Mouse (Mus musculus) kidney, embryonic 14.5 days (tissue): ENCODE data around the gene Odf3. TPM values are rescaled to one million over a fixed set of nuclear protein-coding genes. Genes with fewer than 3 reads are reported as not detected.
A peak's percentile ranks its signal among the peaks of the same experiment; 100 is the strongest.

Experiments used
- ATAC-seq: fragments of 200-750 bp; cut with Nextera tagmentation; 2 replicates; pipeline ENCODE4 v1.8.0; 2017; ENCODE audit warnings: moderate number of reproducible peaks, mild to moderate bottlenecking, moderate TSS enrichment, moderate library complexity; ENCODE audit not compliant: low FRiP score, low TSS enrichment
- H3K27ac ChIP-seq: fragments of 300-500 bp; sonication (generic); 2 replicates; pipeline ENCODE4 v1.5.1; 2014; ENCODE audit warnings: low read depth, mild to moderate bottlenecking, low read length, moderate library complexity, mixed read lengths
- H3K27me3 ChIP-seq: fragments of 300-500 bp; sonication (generic); 2 replicates; pipeline ENCODE4 v1.6.1; 2014; ENCODE audit warnings: mild to moderate bottlenecking, low read length; ENCODE audit not compliant: control insufficient read depth, insufficient read depth
- H3K36me3 ChIP-seq: fragments of 300-500 bp; sonication (generic); 2 replicates; pipeline ENCODE4 v1.6.1; 2014; ENCODE audit warnings: low read length, mixed read lengths; ENCODE audit not compliant: control insufficient read depth, insufficient read depth
- H3K4me1 ChIP-seq: fragments of 300-500 bp; sonication (generic); 2 replicates; pipeline ENCODE4 v1.6.1; 2014; ENCODE audit warnings: low read length, mixed read lengths; ENCODE audit not compliant: control insufficient read depth, insufficient read depth
- H3K4me2 ChIP-seq: fragments of 300-500 bp; sonication (generic); replicated peaks from 2 replicates; pipeline ENCODE4 v1.6.1; 2014; ENCODE audit warnings: low read depth, mild to moderate bottlenecking, low read length
- H3K4me3 ChIP-seq: fragments of 300-500 bp; sonication (generic); 2 replicates; pipeline ENCODE4 v1.5.1; 2014; ENCODE audit warnings: mild to moderate bottlenecking, low read length
- H3K9ac ChIP-seq: fragments of 300-500 bp; sonication (generic); 2 replicates; pipeline ENCODE4 v1.6.1; 2014; ENCODE audit warnings: low read depth, mild to moderate bottlenecking, low read length, moderate library complexity
- H3K9me3 ChIP-seq: fragments of 300-500 bp; sonication (generic); 2 replicates; pipeline ENCODE4 v1.6.1; 2016; ENCODE audit warnings: low read length; ENCODE audit not compliant: control insufficient read depth
- WGBS: fragments of 180-500 bp; shearing (Covaris S2); extraction: QIAGEN DNeasy Blood & Tissue Kit; methylation state at CpG from one replicate; pipeline ENCODE4 v1.1.7; 2014; 5-methylcytosine and 5-hydroxymethylcytosine counted together
- polyA plus RNA-seq: library from polyadenylated mRNA; unstranded; fragments of >200 nt; fragmentation: Nextera tagmentation; extraction: Ambion mirVana; gene quantifications from 2 replicates; pipeline ENCODE4 v1.2.1, GENCODE M21; 2014

Gene Odf3
- polyA plus RNA-seq, 1 experiment from 2014 or later, result not detected

- no peaks in the 10 kb centered on the region; the same call in 1 of the 2 replicates for H3K27me3 ChIP-seq
- ATAC-seq, result no peak
- 50% methylated on average over 5 of the region's 5 CpGs for WGBS
Observed at GRCm38 (mm10) chr7:140839556-140839955, 8.0 kb upstream of the Odf3 start.

GRCm38 (mm10) chr7:140840750-140841735 lies 6.6 kb upstream of the Odf3 start:
- H3K27ac ChIP-seq, result no peak overlapping the region
- no peaks in the 10 kb centered on the region for H3K9me3 ChIP-seq
- H3K9ac ChIP-seq, result no peak overlapping the region
- no peak overlapping the region for H3K4me2 ChIP-seq
- no peaks in the 10 kb centered on the region for H3K36me3 ChIP-seq
- no peaks in the 10 kb centered on the region; the same call in 1 of the 2 replicates for H3K27me3 ChIP-seq
- no peak overlapping the region for H3K4me3 ChIP-seq
- no peaks in the 10 kb centered on the region for H3K4me1 ChIP-seq
- 37% methylated on average over 19 of the region's 19 CpGs for WGBS
- ATAC-seq, result no peak

More at GRCm38 (mm10) chr7:140839556-140839955, 8.0 kb upstream of the Odf3 start:
- Histone ChIP-seq H3K36me3 (no peaks in the 10 kb centered on the region), H3K4me1 (no peaks in the 10 kb centered on the region), H3K9me3 (no peaks in the 10 kb centered on the region), H3K4me3 (no peak overlapping the region), H3K9ac (no peak overlapping the region), H3K27ac (no peak overlapping the region), H3K4me2 (no peak overlapping the region)

- no peak for ATAC-seq
- H3K4me2 ChIP-seq, result no peak overlapping the region
- H3K36me3 ChIP-seq, result no peaks in the 10 kb centered on the region
- no peaks in the 10 kb centered on the region; the same call in 1 of the 2 replicates for H3K27me3 ChIP-seq
- no peaks in the 10 kb centered on the region for H3K9me3 ChIP-seq
- H3K27ac ChIP-seq, result no peak overlapping the region
- no peak overlapping the region for H3K4me3 ChIP-seq
- WGBS, result 79% methylated on average over 7 of the region's 7 CpGs
- H3K9ac ChIP-seq, result no peak overlapping the region
- H3K4me1 ChIP-seq, result no peaks in the 10 kb centered on the region
Observed at GRCm38 (mm10) chr7:140843806-140844205, 3.8 kb upstream of the Odf3 start.

GRCm38 (mm10) chr7:140844905-140845665 lies 2.5 kb upstream of the Odf3 start, which contains the start of gene Scgb1c1:
Scgb1c1 (plus strand) TSS chr7:140845547.
- H3K4me2 ChIP-seq, result no peak within 1 kb of the TSS
- H3K27ac ChIP-seq, result no peak within 1 kb of the TSS
- H3K9ac ChIP-seq, result no peak within 1 kb of the TSS
- no peak within 1 kb of the TSS for H3K4me3 ChIP-seq
- H3K27me3 ChIP-seq, result no peaks in the 10 kb centered on the region; the same call in 1 of the 2 replicates
- no peaks in the 10 kb centered on the region for H3K9me3 ChIP-seq
- H3K4me1 ChIP-seq, result no peaks in the 10 kb centered on the region
- 32% methylated on average over 14 of the region's 14 CpGs for WGBS
- ATAC-seq, result peak; percentile 86
- no peaks in the 10 kb centered on the region for H3K36me3 ChIP-seq

- ATAC-seq, result no peak
- H3K27ac ChIP-seq, result no peak overlapping the region
- WGBS, result 64% methylated on average over 4 of the region's 4 CpGs
Observed at GRCm38 (mm10) chr7:140845683-140846082, 1.9 kb upstream of the Odf3 start.

GRCm38 (mm10) chr7:140846676-140847075 lies 929 bp upstream of the Odf3 start:
- Histone ChIP-seq H3K4me3 (no peak overlapping the region), H3K9me3 (no peaks in the 10 kb centered on the region), H3K36me3 (peaks cover 3% of the 10 kb centered on the region), H3K27ac (no peak overlapping the region), H3K9ac (no peak overlapping the region), H3K4me1 (no peaks in the 10 kb centered on the region), H3K4me2 (no peak overlapping the region), H3K27me3 (no peaks in the 10 kb centered on the region)
- ATAC-seq, result no peak
- WGBS, result 87% methylated on average over 10 of the region's 10 CpGs

More at GRCm38 (mm10) chr7:140845683-140846082, 1.9 kb upstream of the Odf3 start:
- Histone ChIP-seq H3K27me3 (no peaks in the 10 kb centered on the region; the same call in 1 of the 2 replicates), H3K9ac (no peak overlapping the region), H3K4me2 (no peak overlapping the region), H3K9me3 (no peaks in the 10 kb centered on the region), H3K4me3 (no peak overlapping the region), H3K4me1 (no peaks in the 10 kb centered on the region), H3K36me3 (no peaks in the 10 kb centered on the region)

- Histone ChIP-seq H3K27me3 (no peaks in the 10 kb centered on the region), H3K27ac (no peak overlapping the region), H3K9ac (no peak overlapping the region), H3K4me2 (no peak overlapping the region), H3K4me3 (no peak overlapping the region), H3K4me1 (no peaks in the 10 kb centered on the region), H3K36me3 (peaks cover 22% of the 10 kb centered on the region), H3K9me3 (no peaks in the 10 kb centered on the region)
- no peak for ATAC-seq
- WGBS, result 88% methylated on average over 10 of the region's 10 CpGs
Observed at GRCm38 (mm10) chr7:140848591-140848990, 986 bp downstream of the Odf3 start.

- ATAC-seq, result no peak
Observed at GRCm38 (mm10) chr7:140851916-140852315, 4.3 kb downstream of the Odf3 start.

More at GRCm38 (mm10) chr7:140851916-140852315, 4.3 kb downstream of the Odf3 start:
- no peaks in the 10 kb centered on the region for H3K27me3 ChIP-seq
- peaks cover 7% of the 10 kb centered on the region; the same call in 1 of the 2 replicates for H3K4me1 ChIP-seq
- no peaks in the 10 kb centered on the region for H3K9me3 ChIP-seq
- peaks cover 35% of the 10 kb centered on the region for H3K36me3 ChIP-seq
- WGBS, result 87% methylated on average over 4 of the region's 4 CpGs
- no peak overlapping the region for H3K4me2 ChIP-seq
- H3K9ac ChIP-seq, result no peak overlapping the region
- no peak overlapping the region for H3K27ac ChIP-seq
- no peak overlapping the region for H3K4me3 ChIP-seq
